Mouse (Mus musculus) C2C12 (cell line): ENCODE results near the gene Mrnip.

Experiments
- CEBPB ChIP-seq: IDR thresholded peaks from one replicate; pipeline ENCODE4 v1.6.1; 2011; ENCODE audit warnings: low read depth, mild to moderate bottlenecking, control low read depth, moderate library complexity
- CTCF ChIP-seq: IDR thresholded peaks from one replicate; pipeline ENCODE4 v1.5.1; 2011; ENCODE audit not compliant: control insufficient read depth, insufficient read depth, insufficient read length
- FOSL1 ChIP-seq: IDR thresholded peaks from one replicate; pipeline ENCODE4 v1.8.0; 2011; ENCODE audit warnings: mild to moderate bottlenecking, low read length; ENCODE audit not compliant: poor library complexity, insufficient read depth, severe bottlenecking
- MAX ChIP-seq: IDR thresholded peaks from one replicate; pipeline ENCODE4 v1.6.1; 2011; ENCODE audit warnings: mild to moderate bottlenecking, control low read depth
- MYOD1 ChIP-seq: IDR thresholded peaks from one replicate; pipeline ENCODE4 v1.6.1; 2011; ENCODE audit warnings: low read depth; ENCODE audit not compliant: control insufficient read depth, insufficient read length
- MYOG ChIP-seq: IDR thresholded peaks from one replicate; pipeline ENCODE4 v1.6.1; 2011; ENCODE audit not compliant: control insufficient read depth, insufficient read length; ENCODE audit errors: extremely low read depth
- USF1 ChIP-seq: IDR thresholded peaks from one replicate; pipeline ENCODE4 v1.6.1; 2011; ENCODE audit warnings: low read depth, mild to moderate bottlenecking, control low read depth, moderate library complexity

- no peak for TF ChIP-seq CTCF
- TF ChIP-seq MYOD1 = no peak
- TF ChIP-seq MAX = no peak
- TF ChIP-seq CEBPB = no peak
- no peak for TF ChIP-seq FOSL1
- no peak for TF ChIP-seq USF1
- TF ChIP-seq MYOG = no peak
Measured at GRCm38 (mm10) chr11:50240235-50240911, 66.1 kb downstream of the Mrnip start.
